Mouse (Mus musculus): ENCODE results near the gene Gm17535.
"Not testable (repeated sequence)": the region's sequence is repeated elsewhere in the genome, so short reads cannot be mapped to it uniquely, and the experiment has no call there.

DNA sequence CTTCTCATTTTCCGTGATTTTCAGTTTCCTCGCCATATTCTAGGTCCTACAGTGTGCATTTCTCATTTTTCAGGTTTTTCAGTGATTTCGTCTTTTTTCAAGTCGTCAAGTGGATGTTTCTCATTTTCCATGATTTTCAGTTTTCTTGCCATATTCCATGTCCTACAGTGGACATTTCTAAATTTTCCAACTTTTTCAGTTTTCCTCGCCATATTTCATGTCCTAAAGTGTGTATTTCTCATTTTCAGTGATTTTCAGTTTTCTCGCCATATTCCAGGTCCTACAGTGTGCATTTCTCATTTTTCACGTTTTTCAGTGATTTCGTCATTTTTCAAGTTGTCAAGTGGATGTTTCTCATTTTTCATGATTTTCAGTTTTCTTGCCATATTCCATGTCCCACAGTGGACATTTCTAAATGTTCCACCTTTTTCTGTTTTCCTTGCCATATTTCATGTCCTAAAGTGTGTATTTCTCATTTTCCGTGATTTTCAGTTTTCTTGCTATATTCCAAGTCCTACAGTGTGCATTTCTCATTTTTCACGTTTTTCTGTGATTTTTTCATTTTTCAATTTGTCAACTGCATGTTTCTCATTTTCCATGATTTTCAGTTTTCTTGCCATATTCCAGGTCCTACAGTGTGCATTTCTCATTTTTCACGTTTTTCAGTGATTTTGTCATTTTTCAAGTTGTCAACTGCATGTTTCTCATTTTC, 32.3 kb upstream of the Gm17535 start:
- not testable (repeated sequence) for TF ChIP-seq CTCF (IDR thresholded peaks at IDR 0.05; ENCODE audit: low read depth, low read length)
- TF ChIP-seq EP300 (IDR thresholded peaks at IDR 0.05; ENCODE audit: insufficient read depth, low read depth, low read length), result 0 out of 2 replicates have a peak, but pooled peaks have one; percentile 18
